Mouse (Mus musculus): ENCODE data around the gene Clk2. TPM values are rescaled to one million over a fixed set of nuclear protein-coding genes. Genes with fewer than 3 reads are reported as not detected.

Clk2 gene
- 80.7 TPM for polyA plus RNA-seq (2017; shearing (Covaris generic))

DNA sequence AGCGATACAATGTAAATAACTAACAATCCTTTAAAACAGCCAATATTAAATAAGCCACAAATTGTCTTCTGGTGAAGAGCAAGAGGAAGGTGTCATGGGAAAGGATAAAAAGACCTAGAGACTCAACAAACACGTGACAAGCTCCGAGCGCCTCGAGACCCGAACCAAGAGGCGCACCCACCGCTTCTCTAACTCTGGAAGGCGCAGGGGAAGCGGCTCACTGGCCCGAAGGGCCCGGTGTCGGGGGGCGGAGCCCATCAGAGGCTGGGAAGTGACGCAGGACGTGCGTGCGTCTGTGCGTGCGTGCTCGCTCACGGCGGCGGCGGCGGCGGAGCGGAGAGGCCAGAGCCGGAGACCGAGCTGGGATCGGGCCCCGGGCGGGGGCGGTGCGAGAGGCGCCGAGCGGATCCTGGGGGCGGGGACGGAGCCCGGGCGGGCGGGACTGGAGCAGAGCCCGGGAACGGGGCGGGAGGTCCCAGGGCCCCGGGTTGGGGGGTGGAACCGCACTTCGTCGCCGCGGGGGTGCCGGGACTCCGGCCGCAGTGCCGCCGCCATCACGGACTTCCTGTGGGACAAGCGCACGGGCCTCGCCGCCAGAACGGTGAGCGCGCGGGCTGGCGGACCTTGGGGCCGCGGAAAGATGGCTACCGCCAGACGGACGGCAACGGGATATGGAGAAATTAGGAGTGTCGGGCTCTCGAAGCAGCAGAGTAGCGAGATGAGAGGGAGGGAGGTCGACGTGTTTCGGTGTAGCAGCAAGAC, at the start of gene Clk2:
Gene Clk2, plus strand, starts transcription at position 290 of the 762 bp plus-strand sequence.

DNA sequence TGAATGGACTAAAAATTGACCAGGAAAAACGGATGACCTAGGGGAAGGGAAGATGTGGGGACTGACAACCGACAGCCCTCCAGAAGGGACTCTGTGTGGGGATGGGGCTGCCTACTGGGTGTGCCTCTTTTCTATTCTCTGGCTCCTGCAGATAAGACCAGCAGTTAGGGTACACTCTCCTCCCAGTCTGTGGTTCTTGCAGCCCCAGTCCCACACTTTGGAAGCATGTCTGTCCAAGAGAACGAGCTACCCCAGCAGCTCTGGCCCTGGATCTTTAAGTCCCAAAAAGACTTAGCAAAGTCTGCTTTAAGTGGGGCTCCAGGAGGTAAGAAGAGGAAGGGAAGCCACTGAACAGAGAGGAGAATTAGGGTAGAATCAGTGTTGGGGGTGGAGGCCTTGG, 28.6 kb upstream of the Clk2 start, which contains the start of gene Pklr:
Gene Pklr, plus strand, starts transcription at position 185 of the 400 bp plus-strand sequence.

DNA sequence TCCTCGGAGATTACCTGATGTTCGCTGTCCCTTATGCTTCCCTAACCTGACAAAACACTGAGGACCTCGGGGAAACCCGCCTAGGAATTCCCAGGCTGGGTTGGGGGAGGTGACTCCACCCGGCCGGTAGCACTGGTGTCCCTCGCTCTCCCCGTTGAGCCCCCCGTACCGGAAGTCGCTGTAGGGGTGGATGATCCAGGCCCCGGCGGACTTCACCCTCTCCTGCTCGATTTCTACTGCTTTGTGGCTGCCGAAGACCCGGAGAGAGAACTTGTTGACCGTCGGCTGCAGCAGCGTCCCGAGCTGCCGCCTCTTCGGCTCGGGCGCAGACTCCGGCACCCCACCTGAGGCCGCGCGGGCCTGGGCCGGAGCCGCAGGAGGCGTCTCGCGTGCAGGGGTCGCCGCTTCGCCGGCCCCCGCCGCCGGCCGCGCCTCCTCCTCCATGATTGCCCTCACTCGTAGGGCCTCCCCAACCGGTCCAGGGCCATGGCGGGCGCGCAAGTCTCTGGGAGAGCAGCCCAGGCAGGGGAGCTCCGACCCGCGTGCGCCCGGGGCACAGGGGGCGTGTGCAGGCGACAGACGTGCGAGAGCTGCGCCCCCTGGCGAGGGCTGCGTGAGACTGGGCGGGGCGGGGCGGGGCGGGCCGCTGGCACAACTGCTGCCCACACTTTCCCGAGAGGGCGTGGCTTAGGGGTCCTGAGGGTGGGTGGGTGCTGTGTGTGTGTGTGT, 4.8 kb upstream of the Clk2 start, which contains the start of gene Hcn3:
Gene Hcn3, minus strand, starts transcription at position 581 of the 729 bp plus-strand sequence.

DNA sequence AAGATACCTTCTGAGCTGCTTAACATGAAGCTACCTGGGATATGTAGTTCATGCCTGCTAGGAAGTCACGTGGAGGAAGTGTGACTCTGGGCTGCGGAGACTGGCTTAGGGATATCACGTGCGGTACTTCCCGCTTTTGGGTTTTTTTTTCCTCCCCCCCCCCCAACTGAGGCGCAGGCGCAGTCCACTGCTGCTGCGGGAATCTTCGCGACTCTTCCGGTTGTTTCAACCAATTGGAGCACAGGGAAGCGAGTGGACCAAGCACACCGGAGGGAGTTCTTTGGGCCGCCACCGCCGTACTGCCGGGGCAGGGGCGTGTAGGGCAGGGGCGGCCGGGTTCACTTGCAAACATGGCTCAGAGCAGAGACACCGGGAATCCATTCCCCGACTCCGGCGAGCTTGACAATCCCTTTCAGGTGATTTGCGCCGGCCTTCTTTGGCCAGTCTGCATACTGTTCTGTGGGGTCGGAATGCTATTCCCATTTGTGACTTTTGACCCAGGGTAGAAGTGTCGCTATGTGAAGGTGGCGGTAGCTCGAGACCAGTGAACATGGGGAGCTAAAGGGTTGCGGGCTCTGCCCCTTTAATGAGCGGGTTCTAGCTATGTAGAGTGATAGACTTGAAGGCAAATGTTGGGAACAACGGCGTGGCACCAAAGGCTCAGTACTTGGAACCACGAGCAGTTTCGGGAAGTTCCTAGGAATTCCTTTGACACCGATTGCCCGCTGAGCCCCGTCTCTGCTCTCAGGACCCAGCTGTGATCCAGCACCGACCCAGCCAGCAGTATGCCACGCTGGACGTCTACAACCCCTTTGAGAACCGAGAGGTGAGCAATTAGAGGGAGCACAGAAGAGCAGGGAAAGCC, 12.9 kb downstream of the Clk2 start, which contains the start of gene Scamp3:
Gene Scamp3, plus strand, starts transcription at position 232 of the 865 bp plus-strand sequence.

DNA sequence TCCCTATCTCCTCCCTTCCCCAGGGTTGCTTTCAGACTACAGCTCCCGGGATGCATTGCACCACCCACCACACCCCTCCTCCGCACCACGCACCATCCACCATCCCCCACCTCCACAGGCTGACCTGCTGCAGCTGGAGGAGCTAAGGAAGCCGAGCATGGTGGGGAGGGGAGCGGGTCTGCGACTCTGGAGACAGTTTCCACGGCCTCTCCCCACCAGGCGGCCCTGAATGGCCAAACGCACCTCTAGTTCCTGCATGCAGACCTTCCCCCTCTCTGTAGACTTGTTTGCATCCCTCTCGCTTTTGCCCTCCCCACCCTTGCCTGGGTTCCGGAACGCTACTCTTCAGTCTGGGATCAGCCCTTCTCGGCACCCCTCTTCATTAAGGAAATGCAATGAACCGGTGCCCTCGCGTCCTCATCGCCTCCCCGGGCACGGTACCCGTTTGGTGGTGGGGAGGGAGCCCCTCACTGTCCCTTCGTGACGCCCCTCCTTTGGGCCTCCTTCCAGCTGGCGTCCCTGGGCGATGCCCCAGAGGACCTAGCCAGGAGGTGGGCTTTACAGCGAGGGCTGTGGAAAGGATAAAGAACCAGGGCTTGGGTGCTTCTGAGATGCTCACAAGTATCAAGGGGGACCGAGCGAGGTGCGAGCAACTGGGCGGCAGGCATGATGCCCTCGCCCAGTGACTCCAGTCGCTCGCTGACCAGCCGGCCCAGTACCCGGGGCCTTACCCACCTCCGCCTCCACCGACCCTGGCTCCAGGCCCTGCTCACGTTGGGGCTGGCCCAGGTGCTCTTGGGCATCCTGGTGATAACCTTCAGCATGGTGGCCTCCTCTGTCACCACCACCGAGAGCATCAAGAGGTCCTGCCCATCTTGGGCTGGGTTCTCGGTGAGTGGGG, 18.7 kb downstream of the Clk2 start, which contains the start of gene Fam189b:
Gene Fam189b, plus strand, starts transcription at position 86 of the 901 bp plus-strand sequence.

DNA sequence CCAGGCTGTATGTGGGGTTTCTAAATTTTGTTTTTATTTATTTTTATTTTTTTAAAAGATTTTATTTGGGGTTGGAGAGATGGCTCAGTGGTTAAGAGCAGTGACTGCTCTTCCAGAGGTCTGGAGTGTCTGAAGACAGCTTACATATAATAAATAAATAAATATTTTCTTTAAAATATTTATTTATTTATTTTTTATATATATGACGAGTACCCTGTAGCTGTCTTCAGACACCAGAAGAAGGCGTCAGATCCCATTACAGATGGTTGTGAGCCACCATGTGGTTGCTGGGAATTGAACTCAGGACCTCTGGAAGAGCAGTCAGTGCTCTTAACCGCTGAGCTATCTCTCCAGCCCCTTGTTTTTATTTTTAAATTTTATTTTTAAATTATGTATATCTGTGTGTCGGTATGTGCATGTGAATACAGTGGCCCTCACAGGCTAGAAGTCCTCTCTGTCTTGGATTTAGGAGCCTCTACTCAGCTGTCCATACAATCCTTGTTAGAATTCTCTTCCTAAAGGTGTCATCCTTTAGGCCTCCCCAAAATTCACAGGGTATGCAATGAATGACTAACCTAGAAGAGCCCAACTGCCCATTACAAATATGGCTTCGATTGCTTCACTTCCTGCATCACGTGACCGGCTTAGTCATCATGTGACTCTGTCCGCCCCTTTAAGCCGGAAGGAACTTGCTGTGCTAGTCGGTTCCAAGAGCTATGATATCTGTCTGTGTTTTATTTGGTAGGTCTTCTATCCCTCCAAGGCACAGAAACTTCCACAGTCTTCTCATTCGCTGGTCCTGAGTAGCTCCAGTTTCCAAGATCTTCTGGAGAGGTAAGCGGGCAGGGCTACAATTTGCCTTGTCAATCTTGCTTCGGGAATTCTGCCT, 37.9 kb downstream of the Clk2 start, which contains the start of gene Gba:
Gene Gba, plus strand, starts transcription at position 676 of the 889 bp plus-strand sequence.

DNA sequence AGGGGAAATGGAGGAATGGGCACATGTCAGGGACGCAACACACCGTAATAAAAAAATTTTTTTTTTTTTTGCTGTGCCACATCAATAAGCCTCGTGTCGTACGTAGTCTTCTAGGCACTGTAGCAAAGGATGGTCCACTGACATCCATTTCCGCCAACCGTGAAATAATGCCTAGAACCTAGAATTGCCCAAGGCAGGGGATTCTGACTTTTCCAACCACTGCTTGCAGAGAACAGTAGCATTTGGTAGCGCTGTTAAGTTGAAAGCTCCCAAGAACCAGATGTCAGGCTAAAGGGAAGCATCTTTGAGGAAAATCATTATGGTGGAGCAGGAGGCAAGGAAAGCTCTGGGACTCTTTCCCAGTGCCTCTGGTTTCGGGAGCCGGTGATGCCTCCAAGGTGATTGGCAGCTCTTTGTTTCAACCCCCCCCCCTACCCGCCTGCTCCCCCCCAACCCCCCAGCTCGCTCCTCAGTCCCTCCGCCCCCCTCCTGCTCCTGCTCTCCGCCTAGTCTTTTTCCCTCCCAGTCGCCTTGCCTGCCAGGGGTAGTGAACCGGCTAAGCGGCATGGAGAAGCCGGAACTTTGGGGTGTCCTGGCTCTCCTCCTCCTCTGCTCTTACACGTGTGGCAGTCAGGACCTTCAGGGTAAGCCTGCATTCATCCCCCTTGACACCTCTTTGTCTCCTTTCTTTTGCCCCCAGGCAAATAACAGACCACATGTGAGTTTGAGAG, 50.3 kb downstream of the Clk2 start, which contains the start of gene Thbs3:
Gene Thbs3, plus strand, starts transcription at position 500 of the 731 bp plus-strand sequence.

Other genes with a start within 250 kb of the Clk2 start
- 28.8 TPM for gene Ash1l, start 214.2 kb upstream of the Clk2 start, polyA plus RNA-seq (2017; shearing (Covaris generic))
- 114 TPM for gene Dap3, start 213.6 kb upstream of the Clk2 start, polyA plus RNA-seq (2017; shearing (Covaris generic))
- gene Rusc1, start 71.5 kb upstream of the Clk2 start, polyA plus RNA-seq (2017; shearing (Covaris generic)): 76.9 TPM
- not detected for gene Gm43738, start 63.7 kb upstream of the Clk2 start, polyA plus RNA-seq (2017; shearing (Covaris generic))
- gene Fdps, start 62.8 kb upstream of the Clk2 start, polyA plus RNA-seq (2017; shearing (Covaris generic)): 39.4 TPM
- not detected for gene Pklr, start 28.7 kb upstream of the Clk2 start, polyA plus RNA-seq (2017; shearing (Covaris generic))
- gene Hcn3, start 4.6 kb upstream of the Clk2 start, polyA plus RNA-seq (2017; shearing (Covaris generic)): 0.48 TPM
- 240 TPM for gene Scamp3, start 12.7 kb downstream of the Clk2 start, polyA plus RNA-seq (2017; shearing (Covaris generic))
- gene Fam189b, start 18.3 kb downstream of the Clk2 start, polyA plus RNA-seq (2017; shearing (Covaris generic)): 102 TPM
- 106 TPM for gene Gba, start 38.1 kb downstream of the Clk2 start, polyA plus RNA-seq (2017; shearing (Covaris generic))
- gene Thbs3, start 50.4 kb downstream of the Clk2 start, polyA plus RNA-seq (2017; shearing (Covaris generic)): 2.3 TPM
- gene Mtx1, start 62.3 kb downstream of the Clk2 start, polyA plus RNA-seq (2017; shearing (Covaris generic)): 86.4 TPM
- gene Muc1, start 64.3 kb downstream of the Clk2 start, polyA plus RNA-seq (2017; shearing (Covaris generic)): 12.5 TPM
- 246 TPM for gene Krtcap2, start 81.2 kb downstream of the Clk2 start, polyA plus RNA-seq (2017; shearing (Covaris generic))
- gene Trim46, start 81.5 kb downstream of the Clk2 start, polyA plus RNA-seq (2017; shearing (Covaris generic)): 2.6 TPM
- 76.3 TPM for gene Dpm3, start 94.6 kb downstream of the Clk2 start, polyA plus RNA-seq (2017; shearing (Covaris generic))
- 134 TPM for gene Slc50a1, start 105.8 kb downstream of the Clk2 start, polyA plus RNA-seq (2017; shearing (Covaris generic))
- gene Efna1, start 116.3 kb downstream of the Clk2 start, polyA plus RNA-seq (2017; shearing (Covaris generic)): not detected
- gene Efna3, start 158.2 kb downstream of the Clk2 start, polyA plus RNA-seq (2017; shearing (Covaris generic)): not detected
- gene Efna4, start 173.2 kb downstream of the Clk2 start, polyA plus RNA-seq (2017; shearing (Covaris generic)): 0.32 TPM
- 18.8 TPM for gene Adam15, start 185.2 kb downstream of the Clk2 start, polyA plus RNA-seq (2017; shearing (Covaris generic))
- 0.16 TPM for gene Dcst2, start 197.2 kb downstream of the Clk2 start, polyA plus RNA-seq (2017; shearing (Covaris generic))
- 0.16 TPM for gene Dcst1, start 200.5 kb downstream of the Clk2 start, polyA plus RNA-seq (2017; shearing (Covaris generic))
- gene Zbtb7b, start 230.0 kb downstream of the Clk2 start, polyA plus RNA-seq (2017; shearing (Covaris generic)): 10.7 TPM
- gene Lenep, start 238.0 kb downstream of the Clk2 start, polyA plus RNA-seq (2017; shearing (Covaris generic)): not detected
- gene Flad1, start 247.1 kb downstream of the Clk2 start, polyA plus RNA-seq (2017; shearing (Covaris generic)): 32.0 TPM

All from effector memory CD4-positive, alpha-beta T cell, adult 7 months (primary cell).